Mouse (Mus musculus) heart, embryonic 10.5 days (tissue): ENCODE measurements at regions not wholly inside any gene's neighbourhood (a gene's known extent, or its start where the extent isn't known, plus 50 kb on each side); places are given as distances from the start of the nearest gene placed in this dataset.

Source experiments
- DNase-seq: peaks from one replicate; pipeline ENCODE4 v3.0.0-alpha.2; 2017; ENCODE audit warnings: low spot score
- H3K27ac ChIP-seq: fragments of 300-500 bp; sonication (generic); 2 replicates; pipeline ENCODE4 v1.5.1; 2016; ENCODE audit warnings: mild to moderate bottlenecking
- H3K27me3 ChIP-seq: fragments of 300-500 bp; sonication (generic); 2 replicates; pipeline ENCODE4 v1.6.1; 2016; ENCODE audit warnings: mild to moderate bottlenecking; ENCODE audit not compliant: poor library complexity, insufficient read depth, severe bottlenecking
- H3K36me3 ChIP-seq: fragments of 300-500 bp; sonication (generic); 2 replicates; pipeline ENCODE4 v1.6.1; 2016; ENCODE audit warnings: mild to moderate bottlenecking, moderate library complexity
- H3K4me1 ChIP-seq: fragments of 300-500 bp; sonication (generic); 2 replicates; pipeline ENCODE4 v1.6.1; 2016; ENCODE audit warnings: mild to moderate bottlenecking
- H3K4me3 ChIP-seq: fragments of 300-500 bp; sonication (generic); 2 replicates; pipeline ENCODE4 v1.5.1; 2016; ENCODE audit warnings: mild to moderate bottlenecking, moderate library complexity
- H3K9me3 ChIP-seq: fragments of 300-500 bp; sonication (generic); 2 replicates; pipeline ENCODE4 v1.6.1; 2016; ENCODE audit warnings: mild to moderate bottlenecking, moderate library complexity
- WGBS: fragments of 180-500 bp; shearing (Covaris S2); methylation state at CpG from one replicate; pipeline ENCODE4 v1.1.7; 2016; 5-methylcytosine and 5-hydroxymethylcytosine counted together

DNA sequence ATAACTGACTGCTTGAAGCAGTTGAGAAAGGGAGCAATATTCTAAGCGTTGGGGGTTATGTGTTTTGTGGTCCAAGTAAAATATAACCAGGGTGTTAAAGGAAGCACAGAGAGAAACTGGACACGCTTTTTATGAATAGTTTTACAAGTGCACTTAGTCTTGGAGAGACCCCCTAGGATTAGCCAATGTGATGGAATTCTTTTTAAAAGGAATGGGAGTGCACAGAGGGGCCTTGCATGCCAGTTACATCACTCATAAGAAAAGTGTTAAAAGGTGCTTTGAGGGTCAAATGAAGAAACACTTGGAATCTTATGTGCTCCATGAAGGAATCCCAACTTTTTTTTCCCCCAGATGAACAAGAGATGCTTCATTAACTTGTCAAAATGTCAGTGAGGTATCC lies 394.4 kb downstream of the Bckdhb start:
- 68% methylated on average over 2 of the region's 2 CpGs for WGBS
- DNase-seq, result no peak

DNA sequence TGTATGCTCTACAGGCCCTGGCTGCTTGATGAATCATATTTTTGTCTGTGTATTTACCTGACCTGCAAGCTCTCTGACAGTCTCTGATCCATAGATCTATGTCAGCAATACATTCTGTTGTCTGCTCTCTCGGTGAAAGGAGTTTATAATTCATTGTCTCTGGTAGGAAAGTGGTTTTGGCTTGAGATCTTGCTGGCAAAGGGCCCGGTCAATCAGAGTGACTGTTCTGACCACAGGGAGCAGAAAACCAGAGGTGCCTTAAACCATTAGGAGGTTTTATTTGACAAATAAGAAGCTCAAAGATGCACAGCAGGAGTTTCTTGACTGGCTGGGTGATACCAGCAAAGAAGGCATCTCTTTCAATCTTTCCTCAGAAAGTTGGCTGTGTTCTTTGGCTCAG lies 398.2 kb downstream of the Bckdhb start:
- Histone ChIP-seq H3K4me3 (no peak overlapping the region), H3K36me3 (no peaks in the 10 kb centered on the region), H3K27ac (no peak overlapping the region), H3K27me3 (no peaks in the 10 kb centered on the region), H3K4me1 (no peaks in the 10 kb centered on the region), H3K9me3 (no peaks in the 10 kb centered on the region)
- no peak for DNase-seq
- 73% methylated on average over 2 of the region's 2 CpGs for WGBS

More for the DNA sequence above, 394.4 kb downstream of the Bckdhb start:
- Histone ChIP-seq H3K36me3 (no peaks in the 10 kb centered on the region), H3K27me3 (no peaks in the 10 kb centered on the region), H3K9me3 (no peaks in the 10 kb centered on the region), H3K4me1 (no peaks in the 10 kb centered on the region), H3K27ac (no peak overlapping the region), H3K4me3 (no peak overlapping the region)

DNA sequence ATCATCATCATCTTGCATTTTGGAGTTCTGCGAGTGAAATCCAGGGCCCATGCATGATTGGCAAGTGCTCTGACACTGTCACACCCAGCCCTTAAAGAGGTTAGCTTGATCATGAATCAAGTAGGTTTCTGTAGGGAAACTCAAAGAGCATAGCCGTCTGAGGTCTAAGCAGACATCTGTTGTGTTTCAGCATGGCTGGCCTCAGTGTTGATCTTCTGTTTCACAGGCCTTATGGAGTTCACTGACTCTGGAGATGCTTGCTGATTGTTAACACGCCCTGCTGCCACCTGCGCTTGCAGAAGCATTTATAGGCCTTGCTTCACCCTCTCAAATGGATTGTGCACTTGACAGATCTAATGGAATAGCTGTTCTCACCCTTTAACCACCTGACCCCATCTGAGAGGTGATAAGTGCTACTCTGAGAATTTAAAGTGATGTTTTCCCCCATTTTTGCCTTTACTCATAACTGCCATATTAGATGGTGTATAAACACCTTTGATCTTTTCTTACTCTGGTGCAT lies 406.2 kb downstream of the Bckdhb start:
- no peak for DNase-seq
- no peaks in the 10 kb centered on the region for H3K9me3 ChIP-seq
- H3K27me3 ChIP-seq, result no peaks in the 10 kb centered on the region
- H3K27ac ChIP-seq, result no peak overlapping the region
- no peak overlapping the region for H3K4me3 ChIP-seq
- H3K36me3 ChIP-seq, result no peaks in the 10 kb centered on the region
- no peaks in the 10 kb centered on the region for H3K4me1 ChIP-seq
- 66% methylated on average over 4 of the region's 4 CpGs for WGBS

DNA sequence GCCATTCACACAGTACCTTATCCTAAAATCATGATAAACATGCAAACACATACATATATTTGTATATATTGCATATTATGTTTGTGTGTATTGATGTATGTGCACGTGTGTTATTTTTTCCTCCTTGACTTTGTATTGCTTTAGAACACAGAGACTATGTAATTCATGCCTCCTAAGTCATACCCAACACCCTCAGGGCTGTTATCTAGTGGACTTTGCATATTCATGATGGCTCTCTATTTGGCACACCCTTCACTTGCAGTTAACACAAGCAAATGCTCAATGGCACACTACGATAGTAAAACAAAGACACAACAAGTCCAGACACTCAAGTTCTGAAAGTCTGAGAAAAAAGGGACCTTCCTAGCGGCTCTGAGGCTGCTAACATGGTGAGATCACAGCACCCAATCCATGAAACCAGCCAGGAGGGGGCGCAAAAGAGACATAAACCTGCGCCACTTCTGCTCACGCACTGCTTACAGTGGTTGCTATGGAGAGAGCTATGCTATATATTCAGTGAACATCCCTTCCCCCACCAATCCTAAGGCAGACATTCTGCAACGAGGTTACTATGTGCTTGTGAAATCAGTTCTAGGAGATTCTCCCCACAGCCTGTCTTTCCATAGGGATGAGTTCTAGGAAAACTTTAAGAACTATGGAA lies 418.6 kb downstream of the Bckdhb start:
- DNase-seq, result peak; percentile 89
- H3K27me3 ChIP-seq, result no peaks in the 10 kb centered on the region
- no peak overlapping the region for H3K4me3 ChIP-seq
- no peaks in the 10 kb centered on the region for H3K36me3 ChIP-seq
- H3K4me1 ChIP-seq, result no peaks in the 10 kb centered on the region
- no peaks in the 10 kb centered on the region for H3K9me3 ChIP-seq
- H3K27ac ChIP-seq, result no peak overlapping the region
- WGBS, result 16% methylated on average over 7 of the region's 7 CpGs

DNA sequence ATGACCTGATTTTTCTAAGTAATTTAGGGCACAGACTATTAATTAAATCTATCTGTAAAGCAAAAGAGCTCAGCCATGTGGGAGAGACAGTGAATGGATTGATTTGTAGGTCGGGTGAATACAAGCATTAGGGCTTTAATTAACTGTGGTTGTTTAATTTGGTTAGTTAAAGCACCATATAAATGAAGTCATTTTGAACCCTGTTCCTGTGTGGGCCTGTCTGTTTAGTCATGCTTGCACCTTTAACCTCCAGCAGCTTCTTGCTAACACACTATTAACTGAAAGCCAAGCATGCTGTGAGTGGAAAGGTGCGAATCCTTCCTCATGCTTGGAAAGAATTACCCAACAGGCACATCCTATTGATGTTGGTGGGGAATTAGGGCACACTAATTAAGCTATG lies 425.3 kb downstream of the Bckdhb start:
- Histone ChIP-seq H3K9me3 (no peaks in the 10 kb centered on the region), H3K4me1 (no peaks in the 10 kb centered on the region), H3K27ac (no peak overlapping the region), H3K27me3 (no peaks in the 10 kb centered on the region), H3K4me3 (no peak overlapping the region), H3K36me3 (no peaks in the 10 kb centered on the region)
- WGBS, result 64% methylated on average over 2 of the region's 2 CpGs
- DNase-seq, result no peak

DNA sequence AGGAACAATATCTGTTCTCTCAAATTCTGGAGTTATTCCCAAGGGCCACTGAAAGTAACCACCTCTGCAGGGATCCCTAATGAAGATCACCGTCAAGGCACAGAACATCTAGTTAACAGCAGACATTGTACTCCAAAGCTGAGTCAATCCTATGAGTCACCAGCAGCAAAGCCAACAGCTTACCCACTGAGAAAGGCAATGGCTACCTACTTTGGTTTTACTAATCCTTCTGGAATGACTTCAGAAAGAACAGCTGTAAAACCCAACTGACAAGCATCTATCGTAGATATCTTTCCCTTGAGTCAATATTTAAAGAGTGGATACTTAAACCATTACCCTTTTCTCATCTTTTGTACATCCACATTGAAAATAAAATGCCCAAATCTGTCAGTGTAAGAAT lies 429.5 kb downstream of the Bckdhb start:
- H3K27ac ChIP-seq, result no peak overlapping the region

DNA sequence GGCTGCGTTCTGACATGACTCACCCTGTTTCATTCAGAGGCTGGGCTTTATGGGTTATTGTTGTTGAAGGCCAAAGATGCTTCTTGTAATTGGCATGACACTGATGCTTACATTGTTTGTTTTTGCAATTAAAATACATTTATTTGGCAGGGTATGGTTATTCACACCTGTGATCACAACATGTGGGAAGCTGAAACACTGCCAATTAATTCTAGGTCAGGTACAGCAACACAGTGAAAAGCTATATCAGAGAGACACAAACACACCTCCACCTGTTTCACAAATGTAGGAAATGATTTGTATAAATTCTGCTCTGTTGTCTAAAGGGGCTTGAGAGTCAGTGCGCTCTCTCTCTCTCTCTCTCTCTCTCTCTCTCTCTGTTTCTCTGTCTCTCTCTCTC lies 431.2 kb downstream of the Bckdhb start:
- H3K4me1 ChIP-seq, result no peaks in the 10 kb centered on the region
- H3K27ac ChIP-seq, result no peak overlapping the region
- H3K27me3 ChIP-seq, result no peaks in the 10 kb centered on the region
- WGBS, result 90% methylated on average over 2 of the region's 2 CpGs
- H3K9me3 ChIP-seq, result no peaks in the 10 kb centered on the region
- no peak overlapping the region for H3K4me3 ChIP-seq
- DNase-seq, result no peak
- H3K36me3 ChIP-seq, result no peaks in the 10 kb centered on the region

More for the DNA sequence above, 429.5 kb downstream of the Bckdhb start:
- no peak for DNase-seq
- Histone ChIP-seq H3K27me3 (no peaks in the 10 kb centered on the region), H3K4me3 (no peak overlapping the region), H3K9me3 (no peaks in the 10 kb centered on the region), H3K4me1 (no peaks in the 10 kb centered on the region), H3K36me3 (no peaks in the 10 kb centered on the region)
- WGBS, result 76% methylated on average over 2 of the region's 2 CpGs

DNA sequence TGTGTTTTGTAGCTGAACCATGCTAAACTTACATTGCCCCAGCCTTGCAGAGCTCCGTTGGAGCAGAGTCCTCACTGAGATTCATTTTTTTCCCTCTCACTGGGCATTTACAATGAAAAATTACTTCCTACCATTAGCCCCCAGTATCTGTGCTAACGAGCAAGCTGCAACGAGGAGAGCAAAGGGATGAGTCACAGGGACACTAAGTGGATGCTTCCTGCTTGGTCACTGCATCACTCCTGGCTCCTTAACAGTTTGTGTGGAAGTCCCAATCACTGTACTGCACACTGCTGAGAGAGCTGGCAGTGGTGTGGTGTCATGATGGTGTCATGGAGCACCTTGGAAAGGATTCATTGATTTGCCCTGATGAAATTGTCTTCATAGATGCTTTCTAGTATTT lies 434.9 kb downstream of the Bckdhb start:
- Histone ChIP-seq H3K27me3 (no peaks in the 10 kb centered on the region), H3K4me1 (no peaks in the 10 kb centered on the region), H3K4me3 (no peak overlapping the region), H3K9me3 (no peaks in the 10 kb centered on the region), H3K27ac (no peak overlapping the region), H3K36me3 (no peaks in the 10 kb centered on the region)
- WGBS, result 41% methylated on average over 3 of the region's 3 CpGs
- no peak for DNase-seq

DNA sequence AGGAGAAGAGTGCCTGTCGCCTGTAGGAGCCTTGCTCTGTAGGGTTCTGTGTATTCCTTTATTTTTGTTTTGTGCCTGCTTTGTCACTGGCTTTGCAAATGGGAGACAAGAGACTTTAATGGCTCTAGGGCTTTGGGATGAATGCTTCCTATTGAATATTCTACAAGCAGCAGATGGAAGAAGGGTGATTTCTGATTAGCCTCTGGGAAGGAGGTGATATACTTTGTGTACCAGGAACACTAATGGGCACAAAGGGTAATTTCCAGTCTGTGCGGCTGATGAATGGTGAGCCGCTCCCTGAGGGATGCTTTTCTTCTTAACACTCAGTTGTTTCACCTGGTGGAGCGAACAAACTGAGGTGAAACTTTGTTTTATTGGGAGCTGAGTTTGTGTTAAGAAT lies 435.5 kb downstream of the Bckdhb start:
- no peak for DNase-seq
- Histone ChIP-seq H3K4me3 (no peak overlapping the region), H3K4me1 (no peaks in the 10 kb centered on the region), H3K27ac (no peak overlapping the region), H3K36me3 (no peaks in the 10 kb centered on the region), H3K27me3 (no peaks in the 10 kb centered on the region), H3K9me3 (no peaks in the 10 kb centered on the region)
- 75% methylated on average over 4 of the region's 4 CpGs for WGBS

DNA sequence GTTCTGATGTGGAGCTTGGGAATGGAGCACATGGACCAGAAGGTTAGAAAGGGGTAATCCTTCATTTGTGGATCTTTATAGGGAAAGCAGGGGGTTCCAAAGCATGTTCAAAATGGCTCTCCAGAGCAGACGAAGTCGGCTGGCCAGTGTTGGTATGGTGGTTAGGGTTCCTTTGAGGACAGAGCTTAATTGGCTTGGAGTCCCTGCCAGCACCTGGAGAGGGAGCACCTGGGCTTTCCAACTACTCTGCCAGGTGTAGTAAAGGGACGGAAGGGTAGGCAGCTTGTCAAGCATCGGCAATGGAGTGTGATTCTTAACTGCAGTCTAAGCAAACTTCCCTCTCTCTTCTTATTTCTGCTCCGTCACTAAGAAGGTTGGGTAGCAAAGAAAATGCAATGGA lies 438.5 kb downstream of the Bckdhb start:
- Histone ChIP-seq H3K27me3 (no peaks in the 10 kb centered on the region), H3K9me3 (no peaks in the 10 kb centered on the region), H3K27ac (no peak overlapping the region), H3K4me1 (no peaks in the 10 kb centered on the region), H3K36me3 (no peaks in the 10 kb centered on the region), H3K4me3 (no peak overlapping the region)
- DNase-seq, result no peak
- 82% methylated on average over 5 of the region's 5 CpGs for WGBS

DNA sequence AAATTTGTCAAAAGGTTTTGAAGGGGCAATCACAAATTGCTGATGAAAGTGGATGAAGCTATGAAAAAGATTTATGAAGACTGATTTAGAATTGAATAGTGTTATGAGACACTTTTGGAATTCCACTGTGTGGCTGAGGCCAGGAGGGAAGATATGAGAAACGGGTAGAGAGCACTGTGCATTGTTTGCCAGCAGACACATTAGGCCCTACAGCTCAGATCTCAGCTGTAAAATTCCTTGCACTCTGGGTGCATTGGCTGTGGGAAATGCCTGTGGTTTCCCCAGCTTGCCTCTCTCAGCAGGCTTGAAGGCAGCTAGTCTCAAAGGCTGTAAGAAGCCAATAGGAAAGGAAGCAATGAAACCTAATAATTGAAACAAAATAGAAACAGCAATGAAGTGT lies 444.3 kb downstream of the Bckdhb start:
- Histone ChIP-seq H3K4me3 (no peak overlapping the region), H3K9me3 (no peaks in the 10 kb centered on the region), H3K36me3 (no peaks in the 10 kb centered on the region), H3K4me1 (no peaks in the 10 kb centered on the region), H3K27ac (no peak overlapping the region), H3K27me3 (no peaks in the 10 kb centered on the region)
- DNase-seq, result no peak
- 44% methylated on average over 1 of the region's 1 CpGs for WGBS

DNA sequence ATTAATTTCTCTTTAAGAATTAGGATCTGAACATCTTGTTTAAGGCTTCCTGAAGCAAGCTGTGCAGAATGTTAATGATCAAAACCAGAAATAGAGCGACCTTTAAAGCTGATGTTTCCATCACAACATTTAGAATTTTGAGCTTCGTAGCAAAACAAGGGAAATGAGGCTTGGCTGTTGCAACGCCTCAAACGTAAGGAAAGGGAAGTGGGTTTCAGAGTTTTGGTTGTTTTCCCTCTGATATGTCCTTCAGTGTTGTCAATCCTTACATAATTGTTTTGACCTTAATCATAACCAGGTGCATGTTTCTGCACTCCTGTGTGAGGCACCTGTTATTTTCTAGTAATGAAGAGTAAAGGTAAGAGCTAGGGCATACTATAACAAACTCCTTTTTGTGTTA lies 445.3 kb downstream of the Bckdhb start:
- 69% methylated on average over 4 of the region's 4 CpGs for WGBS
- Histone ChIP-seq H3K27ac (no peak overlapping the region), H3K4me1 (no peaks in the 10 kb centered on the region), H3K4me3 (no peak overlapping the region), H3K9me3 (no peaks in the 10 kb centered on the region), H3K36me3 (no peaks in the 10 kb centered on the region), H3K27me3 (no peaks in the 10 kb centered on the region)
- no peak for DNase-seq

DNA sequence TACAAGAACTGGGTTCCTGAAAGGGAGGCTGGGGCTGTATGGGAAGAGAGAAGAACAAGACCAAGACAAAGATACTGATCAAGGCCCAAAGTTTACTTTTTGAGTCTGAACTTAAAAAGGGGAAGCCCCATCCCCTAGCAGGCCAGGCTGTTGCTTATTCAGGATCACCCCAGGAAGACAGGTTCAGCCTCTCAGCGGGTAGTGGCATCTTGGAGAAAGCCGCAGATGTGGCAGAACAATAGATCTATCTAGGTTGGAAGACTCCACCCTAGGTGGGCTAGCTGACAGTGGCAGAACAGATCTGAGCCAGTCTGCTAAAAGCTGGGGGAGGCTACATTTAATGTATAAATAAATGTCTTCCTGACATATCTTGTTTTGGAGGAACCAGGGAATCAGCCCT lies 450.8 kb downstream of the Bckdhb start:
- 61% methylated on average over 2 of the region's 2 CpGs for WGBS
- no peaks in the 10 kb centered on the region for H3K9me3 ChIP-seq
- no peak overlapping the region for H3K4me3 ChIP-seq
- no peaks in the 10 kb centered on the region for H3K4me1 ChIP-seq
- no peak for DNase-seq
- no peaks in the 10 kb centered on the region for H3K36me3 ChIP-seq
- no peak overlapping the region for H3K27ac ChIP-seq
- H3K27me3 ChIP-seq, result no peaks in the 10 kb centered on the region

DNA sequence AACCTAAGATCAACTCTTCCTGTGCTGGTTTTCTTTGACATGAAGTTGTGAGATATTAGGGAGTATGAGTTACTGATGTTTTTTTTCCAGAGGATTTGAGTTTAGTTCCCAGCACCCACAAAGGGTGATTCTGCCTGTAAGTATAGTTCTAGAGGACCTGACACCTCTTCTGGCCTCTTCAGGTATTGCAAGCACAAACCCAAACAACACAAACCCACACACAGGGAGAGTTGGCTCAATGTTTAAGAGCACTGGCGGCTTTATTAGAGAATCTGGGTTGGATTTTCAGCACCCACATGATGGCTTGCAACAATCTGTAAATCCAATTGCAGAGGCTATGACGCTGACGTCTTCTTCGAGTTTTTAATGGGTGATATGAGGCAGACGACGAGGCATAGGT lies 451.7 kb downstream of the Bckdhb start:
- WGBS, result 89% methylated on average over 6 of the region's 6 CpGs
- no peaks in the 10 kb centered on the region for H3K9me3 ChIP-seq
- H3K27ac ChIP-seq, result no peak overlapping the region
- H3K36me3 ChIP-seq, result no peaks in the 10 kb centered on the region
- no peak overlapping the region for H3K4me3 ChIP-seq
- H3K4me1 ChIP-seq, result no peaks in the 10 kb centered on the region
- H3K27me3 ChIP-seq, result no peaks in the 10 kb centered on the region
- no peak for DNase-seq
